Mouse (Mus musculus): ENCODE data around the gene Aox2.

GRCm38 (mm10) chr1:58281625-58281988, 3.5 kb downstream of the Aox2 start:
- TF ChIP-seq CTCF (conservative IDR thresholded peaks at IDR 0.05; ENCODE audit: insufficient read depth, insufficient read length, low read depth, low read length) (no peak), POLR2A (IDR thresholded peaks at IDR 0.05; ENCODE audit: low read depth, low read length) (no peak)

Measured in kidney, adult 2 months (tissue).